Comparison of ENCODE assay signal across 9 mouse cellular contexts in genomic region chr3:108423844-108424801, GRCm38 (mm10). TPM values are rescaled to one million over a fixed set of nuclear protein-coding genes. Genes with fewer than 3 reads are reported as not detected.
DNase-seq lines count a peak whose midpoint lies in the region; ATAC-seq and TF ChIP-seq lines count a peak whose summit lies in the region.
"Had no signal": no experiment of that assay in that cellular context is flagged by ENCODE, and none has a peak within 500 bp of the region (broad histone marks: within the 10 kb centered on the region; RNA-seq: fewer than 3 reads in every experiment).

No protein-coding gene starts in this region.

- no peaks in the 10 kb centered on the region for H3K27me3 ChIP-seq in heart, embryonic 16.5 days (ENCODE audit: control insufficient read depth, insufficient read depth, low read length)
- H3K27me3 ChIP-seq in splenic B cell, adult 2 months (ENCODE audit: control insufficient read depth, insufficient read depth, low read length, poor library complexity, severe bottlenecking): no peaks in the 10 kb centered on the region

- H3K9me3 ChIP-seq in ES-E14 (ENCODE audit: control insufficient read depth, insufficient read depth, low read depth, low read length): no peaks in the 10 kb centered on the region
- H3K9me3 ChIP-seq in heart, embryonic 16.5 days (replicated peaks; ENCODE audit: control insufficient read depth, low read length): no peaks in the 10 kb centered on the region

- 17% methylated on average over 11 of the region's 11 CpGs for WGBS in heart, embryonic 16.5 days

- peak overlapping the region; percentile 49 for H3K4me2 ChIP-seq in heart, embryonic 16.5 days (ENCODE audit: low read depth, low read length)

- in situ Hi-C loops in ES-E14 (cut with MboI; ENCODE audit: low sequenced_read_pairs in 2 of 2, unreplicated experiment in 2 of 2): no loop called here

- peak; percentile 39 to 46 for DNase-seq in B cell, adult 2 months
- no peak for DNase-seq in ES-E14 (ENCODE audit: low read depth, low spot score)
- peak; percentile 71 for DNase-seq in embryo, embryonic 10.5 days (ENCODE audit: low spot score)
- peak; percentile 69 for DNase-seq in kidney, postnatal 14 days
- peak; percentile 44 for DNase-seq in lung, postnatal 14 days
- DNase-seq in splenic B cell, adult 2 months (ENCODE audit: low read depth, low spot score): peak; percentile 38
- DNase-seq in spleen, postnatal 4 days (ENCODE audit: low spot score in 2 of 2): no peak

- no peak overlapping the region for H3K4me3 ChIP-seq in ES-E14 (ENCODE audit: insufficient read depth in 1 of 2, low read depth in 1 of 2, low read length in 2 of 2, poor library complexity in 1 of 2, severe bottlenecking in 1 of 2)
- no peak overlapping the region for H3K4me3 ChIP-seq in heart, embryonic 16.5 days (ENCODE audit: low read length)

- peak; percentile 50; the same call in 1 of the 2 replicates for ATAC-seq in heart, embryonic 16.5 days (replicated peaks; ENCODE audit: extremely low read depth, insufficient read depth, low FRiP score)

- H3K4me1 ChIP-seq in ES-E14 (ENCODE audit: control insufficient read depth in 2 of 2, insufficient read depth in 2 of 2, low read length in 2 of 2, poor library complexity in 1 of 2): peaks cover 2 to 16% of the 10 kb centered on the region in 2 experiments; a peak in 3 of 4 replicates
- peaks cover 9% of the 10 kb centered on the region for H3K4me1 ChIP-seq in heart, embryonic 16.5 days (ENCODE audit: control insufficient read depth, insufficient read depth, low read length)

- H3K27ac ChIP-seq in ES-E14 (ENCODE audit: insufficient read depth, low read depth, low read length, poor library complexity, severe bottlenecking): no peak overlapping the region; the same call in 1 of the 2 replicates
- no peak overlapping the region for H3K27ac ChIP-seq in heart, embryonic 16.5 days (ENCODE audit: low read length)

- no peak overlapping the region for H3K9ac ChIP-seq in ES-E14 (ENCODE audit: insufficient read depth, low read depth, low read length, poor library complexity, severe bottlenecking)
- peak overlapping the region; percentile 27; the same call in 1 of the 2 replicates for H3K9ac ChIP-seq in heart, embryonic 16.5 days (ENCODE audit: low read length)

- H3K36me3 ChIP-seq in ES-E14 (ENCODE audit: control insufficient read depth, insufficient read depth, low read length, poor library complexity, severe bottlenecking): peaks cover 39% of the 10 kb centered on the region
- peaks cover 34% of the 10 kb centered on the region for H3K36me3 ChIP-seq in heart, embryonic 16.5 days (ENCODE audit: control insufficient read depth, insufficient read depth)
- peaks cover 8% of the 10 kb centered on the region for H3K36me3 ChIP-seq in splenic B cell, adult 2 months (ENCODE audit: control insufficient read depth, insufficient read depth, low read length, poor library complexity, severe bottlenecking)

TF ChIP-seq in ES-E14, 5 proteins besides CTCF, POLR2A, EP300 and RAD21:
- TF ChIP-seq ZC3H11A (IDR thresholded peaks at IDR 0.05; ENCODE audit: borderline replicate concordance, low read depth, low read length): 0 out of 2 replicates have a peak, but pooled peaks have one; percentile 26
- no peak for TF ChIP-seq ZNF384 (IDR thresholded peaks at IDR 0.05; ENCODE audit: low read depth, low read length)

RNA-seq across cellular contexts. Expression of gene Celsr2, which starts 8.8 kb away (rescaled TPM):
- total RNA-seq in ES-E14 (2012; rRNA removed): 7.9 and 15.6 TPM in 2 replicates
- polyA plus RNA-seq in heart, embryonic 16.5 days (2015; fragmentation: Nextera tagmentation; extraction: Ambion mirVana): 2.7 and 3.9 TPM in 2 replicates

RNA-seq across cellular contexts. Expression of gene Sars, which starts 20.9 kb away (rescaled TPM):
- 204 and 236 TPM in 2 replicates for total RNA-seq in ES-E14 (2012; rRNA removed)
- polyA plus RNA-seq in heart, embryonic 16.5 days (2015; fragmentation: Nextera tagmentation; extraction: Ambion mirVana): 82.7 and 87.2 TPM in 2 replicates

RNA-seq across cellular contexts. Expression of gene Psrc1, which starts 40.5 kb away (rescaled TPM):
- 172 and 284 TPM in 2 replicates for total RNA-seq in ES-E14 (2012; rRNA removed)
- polyA plus RNA-seq in heart, embryonic 16.5 days (2015; fragmentation: Nextera tagmentation; extraction: Ambion mirVana): 21.9 and 23.0 TPM in 2 replicates

RNA-seq across cellular contexts. Expression of gene Mybphl, which starts 59.4 kb away (rescaled TPM):
- not detected in 2 replicates for total RNA-seq in ES-E14 (2012; rRNA removed)
- polyA plus RNA-seq in heart, embryonic 16.5 days (2015; fragmentation: Nextera tagmentation; extraction: Ambion mirVana): 47.6 and 84.1 TPM in 2 replicates
- polyA plus RNA-seq: small intestine, adult 2 months had no signal

Comparison
In these comparisons a context has a peak if more than half of its experiments do, and no peak if none do; other contexts are left out.
1. DNase-seq: peak in B cell, adult 2 months (2 of 2), embryo, embryonic 10.5 days (single experiment), kidney, postnatal 14 days (single experiment), lung, postnatal 14 days (single experiment) and splenic B cell, adult 2 months (single experiment); none in ES-E14 (single experiment) and spleen, postnatal 4 days (0 of 2).